Mouse (Mus musculus) olfactory bulb, adult 2 months (tissue): ENCODE measurements around the gene Igsf9.

Experiments used
- CTCF ChIP-seq: fragments of 200-500 bp; IDR thresholded peaks from 2 replicates; pipeline ENCODE4 v1.5.1; 2012; ENCODE audit warnings: low read depth, mild to moderate bottlenecking, low read length, moderate library complexity; ENCODE audit not compliant: insufficient read depth
- POLR2A ChIP-seq: fragments of 200-500 bp; IDR thresholded peaks from 2 replicates; pipeline ENCODE4 v1.6.1; 2012; ENCODE audit warnings: mild to moderate bottlenecking, low read depth, low read length, moderate library complexity; ENCODE audit not compliant: insufficient read depth

GRCm38 (mm10) chr1:172518013-172518412 lies 36.4 kb downstream of the Igsf9 start:
- TF ChIP-seq CTCF (no peak), POLR2A (no peak)
